Mouse (Mus musculus) hematopoietic stem cell, adult 5-6 weeks (primary cell): Measurements from ENCODE around the gene Imp4. TPM values are rescaled to one million over a fixed set of nuclear protein-coding genes. Genes with fewer than 3 reads are reported as not detected.

Experiments used
- ATAC-seq, 2 experiments: fragments of 125-278 bp in 1 of 2; replicated peaks in 1 of 2; 2 replicates each; pipeline ENCODE4 v1.8.0; 2016 to 2017; ENCODE audit warnings: inconsistent platforms in 2 of 2, mild to moderate bottlenecking in 2 of 2, moderate number of reproducible peaks in 2 of 2, low read depth in 1 of 2, moderate TSS enrichment in 1 of 2; ENCODE audit not compliant: low FRiP score in 2 of 2, poor library complexity in 2 of 2, severe bottlenecking in 2 of 2, insufficient read depth in 1 of 2, low TSS enrichment in 1 of 2
- total RNA-seq: library from RNA; stranded (forward); fragments of 172-1452, 232-1000 nt; gene quantifications from 2 replicates; pipeline ENCODE4 v1.2.3, GENCODE M21; 2017

Imp4 gene
- total RNA-seq, 1 experiment from 2014 or later: 36.7 TPM

- no peak for ATAC-seq
Observed at GRCm38 (mm10) chr1:34443124-34443523, 3.5 kb downstream of the Imp4 start.

GRCm38 (mm10) chr1:34458431-34458830, 18.8 kb downstream of the Imp4 start:
- ATAC-seq: no peak

GRCm38 (mm10) chr1:34459284-34460060, 19.8 kb downstream of the Imp4 start, which contains the start of gene Ptpn18:
TSS of gene Ptpn18 (plus strand) at chr1:34459762.
- ATAC-seq: peak; percentile 85 to 86

GRCm38 (mm10) chr1:34460061-34460441, 20.4 kb downstream of the Imp4 start:
- peak; percentile 28 to 49 for ATAC-seq

- ATAC-seq: peak; percentile 31 to 47; a peak in 2 of 4 replicates
Observed at GRCm38 (mm10) chr1:34462766-34463165, 23.1 kb downstream of the Imp4 start.

GRCm38 (mm10) chr1:34464310-34464817, 24.7 kb downstream of the Imp4 start:
- ATAC-seq: peak; percentile 41 to 54

GRCm38 (mm10) chr1:34465445-34465844, 25.8 kb downstream of the Imp4 start:
- ATAC-seq: peak in 1 of 2 experiments; percentile 5; a peak in 1 of 4 replicates

- peak; percentile 24 to 34 for ATAC-seq
Observed at GRCm38 (mm10) chr1:34468051-34468450, 28.4 kb downstream of the Imp4 start.

GRCm38 (mm10) chr1:34468500-34468899, 28.8 kb downstream of the Imp4 start:
- ATAC-seq: no peak

- no peak for ATAC-seq
Observed at GRCm38 (mm10) chr1:34469801-34470200, 30.1 kb downstream of the Imp4 start.

GRCm38 (mm10) chr1:34472427-34473300, 33.0 kb downstream of the Imp4 start:
- ATAC-seq: peak; percentile 82 to 83

GRCm38 (mm10) chr1:34478891-34479655, 39.4 kb downstream of the Imp4 start:
- ATAC-seq: peak; percentile 26 to 37; a peak in 3 of 4 replicates

- 0 out of 4 replicates have a peak, but pooled peaks of 1 of the 2 experiments have one; percentile 29 for ATAC-seq
Observed at GRCm38 (mm10) chr1:34480801-34481200, 41.1 kb downstream of the Imp4 start.

GRCm38 (mm10) chr1:34481920-34482669, 42.4 kb downstream of the Imp4 start:
- ATAC-seq: peak; percentile 20 to 24

GRCm38 (mm10) chr1:34484470-34484869, 44.8 kb downstream of the Imp4 start:
- ATAC-seq: peak in 1 of 2 experiments; percentile 43; a peak in 2 of 4 replicates

- peak; percentile 73 to 79 for ATAC-seq
Observed at GRCm38 (mm10) chr1:34485461-34486188, 46.0 kb downstream of the Imp4 start.
